Mouse (Mus musculus) heart, embryonic 10.5 days (tissue): ENCODE measurements around the gene Dpep2nb. TPM values are rescaled to one million over a fixed set of nuclear protein-coding genes. Genes with fewer than 3 reads are reported as not detected.
A peak's percentile ranks its signal among the peaks of the same experiment; 100 is the strongest.
"Not testable (repeated sequence)": the region's sequence is repeated elsewhere in the genome, so short reads cannot be mapped to it uniquely, and the experiment has no call there.

Experiments used
- DNase-seq: peaks from one replicate; pipeline ENCODE4 v3.0.0-alpha.2; 2017; ENCODE audit warnings: low spot score
- H3K27ac ChIP-seq: fragments of 300-500 bp; sonication (generic); 2 replicates; pipeline ENCODE4 v1.5.1; 2016; ENCODE audit warnings: mild to moderate bottlenecking
- H3K27me3 ChIP-seq: fragments of 300-500 bp; sonication (generic); 2 replicates; pipeline ENCODE4 v1.6.1; 2016; ENCODE audit warnings: mild to moderate bottlenecking; ENCODE audit not compliant: poor library complexity, insufficient read depth, severe bottlenecking
- H3K36me3 ChIP-seq: fragments of 300-500 bp; sonication (generic); 2 replicates; pipeline ENCODE4 v1.6.1; 2016; ENCODE audit warnings: mild to moderate bottlenecking, moderate library complexity
- H3K4me1 ChIP-seq: fragments of 300-500 bp; sonication (generic); 2 replicates; pipeline ENCODE4 v1.6.1; 2016; ENCODE audit warnings: mild to moderate bottlenecking
- H3K4me3 ChIP-seq: fragments of 300-500 bp; sonication (generic); 2 replicates; pipeline ENCODE4 v1.5.1; 2016; ENCODE audit warnings: mild to moderate bottlenecking, moderate library complexity
- H3K9me3 ChIP-seq: fragments of 300-500 bp; sonication (generic); 2 replicates; pipeline ENCODE4 v1.6.1; 2016; ENCODE audit warnings: mild to moderate bottlenecking, moderate library complexity
- WGBS: fragments of 180-500 bp; shearing (Covaris S2); methylation state at CpG from one replicate; pipeline ENCODE4 v1.1.7; 2016; 5-methylcytosine and 5-hydroxymethylcytosine counted together
- polyA plus RNA-seq: library from polyadenylated mRNA; unstranded; fragments of >200 nt; fragmentation: Nextera tagmentation; extraction: Ambion mirVana; gene quantifications from 2 replicates; pipeline ENCODE4 v1.2.1, GENCODE M21; 2016

Dpep2nb gene
- polyA plus RNA-seq, 1 experiment from 2014 or later = not detected

GRCm38 (mm10) chr8:106038721-106039120, 32.9 kb upstream of the Dpep2nb start:
- Histone ChIP-seq H3K36me3 (peaks cover 15% of the 10 kb centered on the region; the same call in 1 of the 2 replicates), H3K4me3 (no peak overlapping the region), H3K27ac (no peak overlapping the region), H3K4me1 (peaks cover 4% of the 10 kb centered on the region; the same call in 1 of the 2 replicates), H3K27me3 (no peaks in the 10 kb centered on the region), H3K9me3 (no peaks in the 10 kb centered on the region)
- 88% methylated on average over 10 of the region's 10 CpGs for WGBS
- no peak for DNase-seq

- Histone ChIP-seq H3K9me3 (no peaks in the 10 kb centered on the region), H3K4me1 (no peaks in the 10 kb centered on the region), H3K4me3 (no peak overlapping the region), H3K27ac (no peak overlapping the region), H3K27me3 (no peaks in the 10 kb centered on the region), H3K36me3 (peaks cover 21% of the 10 kb centered on the region)
- peak; percentile 88 for DNase-seq
These were observed 16.7 kb upstream of the Dpep2nb start for GRCm38 (mm10) chr8:106022483-106022882.

GRCm38 (mm10) chr8:106018039-106018438, 12.3 kb upstream of the Dpep2nb start:
- Histone ChIP-seq H3K4me3 (no peak overlapping the region), H3K27me3 (no peaks in the 10 kb centered on the region), H3K9me3 (no peaks in the 10 kb centered on the region), H3K4me1 (no peaks in the 10 kb centered on the region), H3K36me3 (peaks cover 28% of the 10 kb centered on the region), H3K27ac (no peak overlapping the region)
- no peak for DNase-seq
- 64% methylated on average over 3 of the region's 3 CpGs for WGBS

GRCm38 (mm10) chr8:106017130-106017529, 11.4 kb upstream of the Dpep2nb start:
- no peaks in the 10 kb centered on the region for H3K27me3 ChIP-seq
- WGBS = 87% methylated on average over 7 of the region's 7 CpGs
- DNase-seq = no peak
- H3K9me3 ChIP-seq = no peaks in the 10 kb centered on the region
- no peak overlapping the region for H3K4me3 ChIP-seq
- no peak overlapping the region for H3K27ac ChIP-seq
- H3K4me1 ChIP-seq = no peaks in the 10 kb centered on the region
- peaks cover 28% of the 10 kb centered on the region for H3K36me3 ChIP-seq

- 76% methylated on average over 6 of the region's 6 CpGs for WGBS
- Histone ChIP-seq H3K36me3 (peaks cover 23% of the 10 kb centered on the region), H3K4me3 (no peak overlapping the region), H3K27me3 (no peaks in the 10 kb centered on the region), H3K4me1 (0 out of 2 replicates have a peak, but pooled peaks cover 5% of the 10 kb centered on the region), H3K9me3 (no peaks in the 10 kb centered on the region), H3K27ac (no peak overlapping the region)
- DNase-seq = no peak
These were observed 10.5 kb upstream of the Dpep2nb start for GRCm38 (mm10) chr8:106016284-106016683.

- not testable (repeated sequence) for H3K27ac ChIP-seq, H3K9me3 ChIP-seq, H3K27me3 ChIP-seq, DNase-seq
- Histone ChIP-seq H3K4me3 (peak overlapping the region; percentile 97), H3K36me3 (peaks cover 15% of the 10 kb centered on the region), H3K4me1 (peaks cover 21% of the 10 kb centered on the region)
- 77% methylated on average over 8 of the region's 8 CpGs for WGBS
These were observed 6.4 kb upstream of the Dpep2nb start for GRCm38 (mm10) chr8:106012203-106012602.

- Histone ChIP-seq H3K36me3 (peaks cover 14% of the 10 kb centered on the region), H3K4me3 (peak within 1 kb of the TSS; percentile 97), H3K27me3 (no peaks in the 10 kb centered on the region), H3K4me1 (peaks cover 21% of the 10 kb centered on the region), H3K27ac (peak within 1 kb of the TSS; percentile 92), H3K9me3 (no peaks in the 10 kb centered on the region)
- DNase-seq = no peak
- 1% methylated on average over 6 of the region's 6 CpGs for WGBS
These were observed 5.8 kb upstream of the Dpep2nb start, which contains the start of gene Ddx28 for GRCm38 (mm10) chr8:106011643-106011986. TSS of gene Ddx28 (minus strand) at chr8:106011882.

GRCm38 (mm10) chr8:106010748-106011642, 5.2 kb upstream of the Dpep2nb start:
- H3K4me1 ChIP-seq = peaks cover 21% of the 10 kb centered on the region
- 1% methylated on average over 74 of the region's 74 CpGs for WGBS
- H3K9me3 ChIP-seq = no peaks in the 10 kb centered on the region
- H3K4me3 ChIP-seq = peak overlapping the region; percentile 97
- peak; percentile 95 for DNase-seq
- H3K27me3 ChIP-seq = no peaks in the 10 kb centered on the region
- H3K27ac ChIP-seq = peak overlapping the region; percentile 92
- peaks cover 10% of the 10 kb centered on the region for H3K36me3 ChIP-seq

- H3K4me1 ChIP-seq = peaks cover 21% of the 10 kb centered on the region
- 62% methylated on average over 3 of the region's 3 CpGs for WGBS
- not testable (repeated sequence) for H3K27me3 ChIP-seq, H3K4me3 ChIP-seq, H3K9me3 ChIP-seq, H3K36me3 ChIP-seq, DNase-seq, H3K27ac ChIP-seq
These were observed 2.1 kb upstream of the Dpep2nb start for GRCm38 (mm10) chr8:106007891-106008290.

- no peak for DNase-seq
- H3K36me3 ChIP-seq = 0 out of 2 replicates have a peak, but pooled peaks cover 4% of the 10 kb centered on the region
- H3K9me3 ChIP-seq = no peaks in the 10 kb centered on the region
- WGBS = 59% methylated on average over 3 of the region's 3 CpGs
- peaks cover 21% of the 10 kb centered on the region for H3K4me1 ChIP-seq
- H3K27ac ChIP-seq = no peak overlapping the region
- no peak overlapping the region for H3K4me3 ChIP-seq
- H3K27me3 ChIP-seq = no peaks in the 10 kb centered on the region
These were observed 1.4 kb upstream of the Dpep2nb start for GRCm38 (mm10) chr8:106007135-106007534.

GRCm38 (mm10) chr8:106006413-106006812, 638 bp upstream of the Dpep2nb start:
- H3K27me3 ChIP-seq = no peaks in the 10 kb centered on the region
- WGBS = 81% methylated on average over 4 of the region's 4 CpGs
- no peak for DNase-seq

GRCm38 (mm10) chr8:106004538-106005207, 1.1 kb downstream of the Dpep2nb start:
- H3K27me3 ChIP-seq = no peaks in the 10 kb centered on the region
- no peak overlapping the region for H3K4me3 ChIP-seq
- H3K27ac ChIP-seq = no peak overlapping the region
- 0 out of 2 replicates have a peak, but pooled peaks cover under 1% of the 10 kb centered on the region for H3K36me3 ChIP-seq
- WGBS = 78% methylated on average over 8 of the region's 8 CpGs
- no peak for DNase-seq
- no peaks in the 10 kb centered on the region for H3K9me3 ChIP-seq
- H3K4me1 ChIP-seq = peaks cover under 1% of the 10 kb centered on the region; the same call in 1 of the 2 replicates

More at GRCm38 (mm10) chr8:106006413-106006812, 638 bp upstream of the Dpep2nb start:
- H3K4me3 ChIP-seq = no peak overlapping the region
- no peaks in the 10 kb centered on the region for H3K9me3 ChIP-seq
- H3K36me3 ChIP-seq = 0 out of 2 replicates have a peak, but pooled peaks cover 4% of the 10 kb centered on the region
- H3K27ac ChIP-seq = no peak overlapping the region
- peaks cover 16% of the 10 kb centered on the region for H3K4me1 ChIP-seq

GRCm38 (mm10) chr8:106001908-106002307, 3.9 kb downstream of the Dpep2nb start:
- H3K4me1 ChIP-seq = no peaks in the 10 kb centered on the region
- no peaks in the 10 kb centered on the region for H3K27me3 ChIP-seq
- no peak overlapping the region for H3K4me3 ChIP-seq
- H3K27ac ChIP-seq = no peak overlapping the region
- DNase-seq = no peak
- H3K36me3 ChIP-seq = no peaks in the 10 kb centered on the region
- no peaks in the 10 kb centered on the region for H3K9me3 ChIP-seq
- WGBS = 74% methylated on average over 4 of the region's 4 CpGs
